Mouse (Mus musculus) MEL (cell line): ENCODE measurements around the gene Tsfm.

Experiments used
- CTCF ChIP-seq, 3 experiments: IDR thresholded peaks in 2 of 3; conservative IDR thresholded peaks in 1 of 3; 2 replicates each; pipeline ENCODE4 v1.5.1; 2011 to 2012; ENCODE audit warnings: low read length in 3 of 3, low read depth in 2 of 3, mild to moderate bottlenecking in 2 of 3, improper control_type of control experiment in 1 of 3, inconsistent platforms in 1 of 3, mixed read lengths in 1 of 3, moderate library complexity in 1 of 3; ENCODE audit not compliant: control insufficient read depth in 1 of 3, insufficient read depth in 1 of 3, poor library complexity in 1 of 3, severe bottlenecking in 1 of 3
- EP300 ChIP-seq, 2 experiments: IDR thresholded peaks; 2 replicates each; pipeline ENCODE4 v1.6.1; 2011; ENCODE audit warnings: improper control_type of control experiment in 2 of 2, low read length in 2 of 2, low read depth in 1 of 2, mild to moderate bottlenecking in 1 of 2
- KAT2A ChIP-seq: conservative IDR thresholded peaks from 2 replicates; pipeline ENCODE4 v1.6.1; 2012; ENCODE audit warnings: low read depth, low read length, improper control_type of control experiment, inconsistent platforms
- POLR2A ChIP-seq, 2 experiments: IDR thresholded peaks; 2 replicates each; pipeline ENCODE4 v1.6.1; 2011 to 2012; ENCODE audit warnings: low read length in 2 of 2, mild to moderate bottlenecking in 2 of 2, control low read depth in 1 of 2, improper control_type of control experiment in 1 of 2, low read depth in 1 of 2, moderate library complexity in 1 of 2; ENCODE audit not compliant: control insufficient read depth in 1 of 2, insufficient read depth in 1 of 2, poor library complexity in 1 of 2
- SMC3 ChIP-seq: IDR thresholded peaks from 2 replicates; pipeline ENCODE4 v1.6.1; 2011; ENCODE audit warnings: low read depth, low read length, improper control_type of control experiment
- TBP ChIP-seq: IDR thresholded peaks from 2 replicates; pipeline ENCODE4 v1.8.0; 2011; ENCODE audit warnings: low read depth, low read length, improper control_type of control experiment
- ZKSCAN1 ChIP-seq: IDR thresholded peaks from 2 replicates; pipeline ENCODE4 v1.6.1; 2012; ENCODE audit warnings: low read depth, mild to moderate bottlenecking, inconsistent platforms, low read length, improper control_type of control experiment, moderate library complexity

GRCm38 (mm10) chr10:127071203-127071602 lies 40.6 kb upstream of the Tsfm start:
- TF ChIP-seq SMC3 (no peak), CTCF (IDR thresholded peaks at IDR 0.05 in 2 of 3, conservative IDR thresholded peaks at IDR 0.05 in 1 of 3; ENCODE audit: control insufficient read depth in 1 of 3, insufficient read depth in 1 of 3, low read depth in 2 of 3, low read length in 3 of 3, poor library complexity in 1 of 3, severe bottlenecking in 1 of 3) (no peak), POLR2A (IDR thresholded peaks at IDR 0.05; ENCODE audit: control insufficient read depth in 1 of 2, insufficient read depth in 1 of 2, low read depth in 1 of 2, low read length in 2 of 2, poor library complexity in 1 of 2) (no peak), EP300 (IDR thresholded peaks at IDR 0.05; ENCODE audit: low read depth in 1 of 2, low read length in 2 of 2) (no peak), TBP (peak; percentile 89), KAT2A (no peak), ZKSCAN1 (no peak)
